Mouse (Mus musculus) liver, embryonic 14.5 days (tissue): Measurements from ENCODE around the gene Sowahc. TPM values are rescaled to one million over a fixed set of nuclear protein-coding genes. Genes with fewer than 3 reads are reported as not detected.

Source experiments
- ATAC-seq: fragments of 200-750 bp; cut with Nextera tagmentation; 2 replicates; pipeline ENCODE4 v1.8.0; 2017; ENCODE audit warnings: moderate number of reproducible peaks, mild to moderate bottlenecking, moderate library complexity; ENCODE audit not compliant: insufficient read depth
- DNase-seq, 3 experiments: peaks; one replicate each; pipeline ENCODE4 v3.0.0-alpha.2; 2012 to 2013; ENCODE audit warnings: low read depth in 3 of 3, low spot score in 3 of 3
- H3K27ac ChIP-seq: fragments of 300-500 bp; sonication (generic); 2 replicates; pipeline ENCODE4 v1.5.1; 2014; ENCODE audit warnings: moderate library complexity, mild to moderate bottlenecking, control low read depth, inconsistent platforms
- H3K27me3 ChIP-seq: fragments of 300-500 bp; sonication (generic); 2 replicates; pipeline ENCODE4 v1.6.1; 2014; ENCODE audit warnings: mild to moderate bottlenecking, low read length, moderate library complexity; ENCODE audit not compliant: control insufficient read depth, insufficient read depth
- H3K36me3 ChIP-seq: fragments of 300-500 bp; sonication (generic); replicated peaks from 2 replicates; pipeline ENCODE4 v1.6.1; 2014; ENCODE audit warnings: low read depth; ENCODE audit not compliant: control insufficient read depth, insufficient read depth
- H3K4me1 ChIP-seq, 2 experiments: fragments of 200-500 bp in 1 of 2; fragments of 300-500 bp in 1 of 2; sonication (generic) in 1 of 2; replicated peaks; 2 replicates each; pipeline ENCODE4 v1.6.1; 2012 to 2014; ENCODE audit warnings: antibody characterized with exemption in 1 of 2, inconsistent platforms in 1 of 2, low read length in 1 of 2; ENCODE audit not compliant: control insufficient read depth in 2 of 2, insufficient read depth in 2 of 2
- H3K4me2 ChIP-seq: fragments of 300-500 bp; sonication (generic); 2 replicates; pipeline ENCODE4 v1.6.1; 2014; ENCODE audit warnings: low read depth, mild to moderate bottlenecking, control low read depth, moderate library complexity
- H3K4me3 ChIP-seq, 2 experiments: fragments of 200-500 bp in 1 of 2; fragments of 300-500 bp in 1 of 2; sonication (generic) in 1 of 2; 2 replicates each; pipeline ENCODE4 v1.5.1; 2012 to 2014; ENCODE audit warnings: low read depth in 2 of 2, low read length in 2 of 2, mild to moderate bottlenecking in 2 of 2, control low read depth in 1 of 2, inconsistent platforms in 1 of 2, moderate library complexity in 1 of 2; ENCODE audit not compliant: insufficient read depth in 1 of 2
- H3K9ac ChIP-seq: fragments of 300-500 bp; sonication (generic); replicated peaks from 2 replicates; pipeline ENCODE4 v1.6.1; 2014; ENCODE audit warnings: mild to moderate bottlenecking, control low read depth, moderate library complexity
- H3K9me3 ChIP-seq: fragments of 300-500 bp; sonication (generic); 2 replicates; pipeline ENCODE4 v1.6.1; 2016; ENCODE audit warnings: low read length, mixed read lengths; ENCODE audit not compliant: control insufficient read depth
- CTCF ChIP-seq: IDR thresholded peaks from 2 replicates; pipeline ENCODE4 v1.5.1; 2016; ENCODE audit warnings: antibody characterized with exemption, low read depth, control low read depth
- EP300 ChIP-seq: IDR thresholded peaks from 2 replicates; pipeline ENCODE4 v1.6.1; 2016; ENCODE audit warnings: antibody characterized with exemption, low read depth
- WGBS: fragments of 180-500 bp; shearing (Covaris S2); extraction: QIAGEN DNeasy Blood & Tissue Kit; methylation state at CpG from one replicate; pipeline ENCODE4 v1.1.7; 2014; ENCODE audit not compliant: insufficient replicate concordance; 5-methylcytosine and 5-hydroxymethylcytosine counted together
- polyA plus RNA-seq, 2 experiments: library from polyadenylated mRNA; depleted of rRNA in 1 of 2; stranded (reverse) in 1 of 2; unstranded in 1 of 2; fragments of >200 nt; fragmentation: Nextera tagmentation in 1 of 2; extraction: Ambion mirVana in 1 of 2; gene quantifications; 2 replicates each; pipeline versions ENCODE4 v1.2.1 to v1.2.3; 2012 to 2014

Sowahc gene
- polyA plus RNA-seq, 2 experiments, result 0.95 to 1.1 TPM

DNA sequence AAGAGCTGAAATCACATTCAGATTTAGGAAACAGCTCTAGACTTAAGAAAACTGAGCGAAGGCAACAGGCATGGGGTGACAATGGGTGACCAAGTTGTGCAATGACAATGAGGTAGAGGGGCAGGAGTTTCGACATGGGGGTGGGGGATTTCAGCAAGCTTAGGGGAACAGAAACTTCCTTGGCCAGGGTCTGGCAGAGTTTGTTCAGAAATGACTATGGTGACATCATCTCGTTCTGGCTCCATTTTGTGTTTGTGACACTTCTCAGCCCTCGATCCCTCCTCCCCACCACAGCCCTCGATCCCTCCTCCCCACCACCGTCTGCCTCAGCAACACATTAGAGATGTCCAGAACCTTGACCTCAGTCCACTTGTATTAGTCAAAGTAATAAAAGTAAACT is 14.7 kb downstream of the Sowahc start:
- WGBS, result 50% methylated on average over 6 of the region's 6 CpGs
- Histone ChIP-seq H3K27ac (no peak overlapping the region), H3K4me2 (no peak overlapping the region), H3K27me3 (no peaks in the 10 kb centered on the region), H3K4me1 (no peaks in the 10 kb centered on the region), H3K4me3 (no peak overlapping the region), H3K36me3 (no peaks in the 10 kb centered on the region), H3K9ac (no peak overlapping the region), H3K9me3 (no peaks in the 10 kb centered on the region)
- DNase-seq (no peak), ATAC-seq (no peak)
- TF ChIP-seq CTCF (no peak), EP300 (no peak)

DNA sequence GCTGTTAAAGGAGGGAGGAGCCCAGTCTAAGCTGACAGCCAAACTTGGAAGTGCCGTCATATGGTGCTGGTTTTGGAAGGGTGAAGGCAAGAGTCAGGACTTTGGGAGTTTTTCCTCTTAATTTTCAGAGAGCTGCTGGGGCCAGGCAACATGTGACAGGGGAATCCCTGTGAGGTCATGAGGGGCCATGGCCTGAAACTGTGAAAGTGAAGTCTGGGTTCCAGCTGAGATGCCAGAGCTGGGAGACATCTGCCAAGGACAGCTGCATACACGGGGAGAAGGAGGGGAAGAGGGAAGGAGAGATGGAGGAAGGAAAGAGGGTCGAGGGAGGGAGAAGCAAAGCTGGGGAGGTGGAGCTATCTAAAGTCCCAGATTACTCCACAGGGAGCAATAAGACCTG is 16.0 kb downstream of the Sowahc start:
- DNase-seq, result no peak

DNA sequence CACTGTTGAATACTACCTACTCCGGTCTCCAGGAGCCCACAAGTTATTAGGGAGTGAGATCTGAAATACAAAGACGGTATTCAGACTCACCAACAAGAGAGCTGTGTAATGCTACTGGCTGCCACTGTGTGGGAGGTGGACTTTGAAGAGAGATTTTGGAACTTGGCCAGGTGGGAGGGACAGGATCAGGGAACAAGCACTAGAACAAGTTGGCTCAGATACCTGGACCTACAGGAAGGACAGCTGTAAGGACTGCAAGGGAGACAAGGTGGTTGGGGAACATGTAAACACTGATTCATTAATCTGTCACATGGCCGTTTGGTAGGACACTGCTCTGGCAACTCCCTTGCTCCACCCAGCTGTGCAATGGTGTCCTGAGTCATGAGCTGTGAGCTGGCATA is 19.4 kb downstream of the Sowahc start:
- DNase-seq, result no peak
- whole genome bisulfite sequencing, result 51% methylated on average over 3 of the region's 3 CpGs
- H3K27ac ChIP-seq, result no peak overlapping the region

More for the DNA sequence above, 16.0 kb downstream of the Sowahc start:
- no peaks in the 10 kb centered on the region for H3K36me3 ChIP-seq
- no peak overlapping the region for H3K4me2 ChIP-seq
- 34% methylated on average over 3 of the region's 3 CpGs for WGBS
- ATAC-seq, result no peak
- TF ChIP-seq CTCF, result no peak
- no peak for TF ChIP-seq EP300
- no peaks in the 10 kb centered on the region for H3K4me1 ChIP-seq
- H3K27ac ChIP-seq, result no peak overlapping the region
- H3K9me3 ChIP-seq, result no peaks in the 10 kb centered on the region
- no peaks in the 10 kb centered on the region for H3K27me3 ChIP-seq
- no peak overlapping the region for H3K4me3 ChIP-seq
- H3K9ac ChIP-seq, result no peak overlapping the region

DNA sequence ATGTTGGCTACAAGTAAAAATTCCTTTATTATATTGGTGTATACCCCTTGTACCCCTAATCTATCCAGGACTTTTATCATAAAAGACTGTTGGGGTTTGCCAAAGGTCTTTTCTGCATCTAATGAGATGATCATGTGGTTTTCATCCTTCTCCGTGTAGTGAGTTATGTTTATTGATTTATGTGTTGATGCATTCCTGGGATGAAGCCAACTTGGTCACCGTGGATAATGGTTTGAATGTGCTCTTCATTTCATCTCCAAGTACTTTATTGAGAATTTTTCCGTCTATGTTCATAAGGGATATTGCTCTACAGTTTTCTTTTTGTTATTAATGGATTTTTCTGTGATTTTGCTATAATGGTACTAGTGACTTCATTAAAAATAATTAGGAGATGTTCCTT is 27.8 kb downstream of the Sowahc start:
- Histone ChIP-seq H3K4me3 (no peak overlapping the region), H3K4me2 (no peak overlapping the region), H3K4me1 (no peaks in the 10 kb centered on the region; a peak in 1 of 4 replicates), H3K9me3 (no peaks in the 10 kb centered on the region), H3K9ac (no peak overlapping the region), H3K36me3 (no peaks in the 10 kb centered on the region), H3K27me3 (no peaks in the 10 kb centered on the region), H3K27ac (no peak overlapping the region)
- DNase-seq (no peak), ATAC-seq (no peak)
- WGBS, result 51% methylated on average over 3 of the region's 3 CpGs
- no peak for TF ChIP-seq EP300
- no peak for TF ChIP-seq CTCF

More for the DNA sequence above, 19.4 kb downstream of the Sowahc start:
- no peak for ATAC-seq
- no peak overlapping the region for H3K4me3 ChIP-seq
- H3K36me3 ChIP-seq, result no peaks in the 10 kb centered on the region
- H3K4me1 ChIP-seq, result no peaks in the 10 kb centered on the region
- TF ChIP-seq EP300 (no peak), CTCF (no peak)
- no peak overlapping the region for H3K4me2 ChIP-seq
- H3K27me3 ChIP-seq, result no peaks in the 10 kb centered on the region
- H3K9ac ChIP-seq, result no peak overlapping the region
- H3K9me3 ChIP-seq, result no peaks in the 10 kb centered on the region

DNA sequence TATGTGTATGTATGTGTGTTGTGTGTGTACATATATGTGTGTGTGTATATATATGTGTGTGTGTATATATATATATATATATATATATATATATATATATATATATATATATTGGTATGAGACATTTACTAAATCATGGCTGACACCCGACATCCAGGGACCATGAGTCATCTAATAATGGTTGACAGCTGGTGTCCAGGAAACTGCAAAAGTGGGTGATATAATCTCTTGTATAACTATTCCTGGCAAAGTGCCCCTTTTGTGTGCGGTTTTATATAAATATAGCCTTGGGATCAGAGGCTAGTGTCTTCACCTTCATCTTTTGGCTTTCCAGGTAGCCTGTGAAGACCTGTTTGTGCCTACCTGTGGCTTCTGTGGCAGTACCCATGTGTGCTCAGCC is 28.9 kb downstream of the Sowahc start:
- no peaks in the 10 kb centered on the region for H3K27me3 ChIP-seq
- peaks cover 0 to 5% of the 10 kb centered on the region in 2 experiments; a peak in 2 of 4 replicates for H3K4me1 ChIP-seq
- TF ChIP-seq CTCF (no peak), EP300 (no peak)
- no peak overlapping the region for H3K4me2 ChIP-seq
- no peak overlapping the region for H3K27ac ChIP-seq
- DNase-seq (no peak), ATAC-seq (no peak)
- H3K9ac ChIP-seq, result no peak overlapping the region
- H3K4me3 ChIP-seq, result no peak overlapping the region
- no peaks in the 10 kb centered on the region for H3K36me3 ChIP-seq
- H3K9me3 ChIP-seq, result no peaks in the 10 kb centered on the region
- 60% methylated on average over 2 of the region's 2 CpGs for WGBS
